Mouse (Mus musculus) myocyte (in vitro differentiated cells): ENCODE data around the gene Cdh6.

Experiments used
- CEBPB ChIP-seq: IDR thresholded peaks from 2 replicates; pipeline ENCODE4 v1.6.1; 2011; ENCODE audit warnings: mild to moderate bottlenecking, moderate library complexity; ENCODE audit not compliant: poor library complexity, insufficient read depth, severe bottlenecking
- E2F4 ChIP-seq: IDR thresholded peaks from one replicate; pipeline ENCODE4 v1.6.1; 2011; ENCODE audit warnings: mild to moderate bottlenecking, control low read depth, moderate library complexity; ENCODE audit not compliant: insufficient read depth
- MYOD1 ChIP-seq, 3 experiments: IDR thresholded peaks; one replicate each; pipeline ENCODE4 v1.6.1; 2011; ENCODE audit warnings: control low read depth in 2 of 3, low read depth in 2 of 3, mild to moderate bottlenecking in 2 of 3, moderate library complexity in 1 of 3; ENCODE audit not compliant: insufficient read length in 2 of 3, control insufficient read depth in 1 of 3
- POLR2A ChIP-seq: IDR thresholded peaks from one replicate; pipeline ENCODE4 v1.6.1; 2011; ENCODE audit warnings: low read depth, mild to moderate bottlenecking, control low read depth, moderate library complexity; ENCODE audit not compliant: insufficient read length
- POLR2AphosphoS2 ChIP-seq: IDR thresholded peaks from one replicate; pipeline ENCODE4 v1.6.1; 2011; ENCODE audit warnings: low read depth, control low read depth; ENCODE audit not compliant: insufficient read length
- SRF ChIP-seq: IDR thresholded peaks from one replicate; pipeline ENCODE4 v1.6.1; 2011; ENCODE audit warnings: low read depth; ENCODE audit not compliant: control insufficient read depth, insufficient read length
- TCF12 ChIP-seq: IDR thresholded peaks from one replicate; pipeline ENCODE4 v1.6.1; 2011; ENCODE audit warnings: mild to moderate bottlenecking, control low read depth; ENCODE audit not compliant: poor library complexity, insufficient read depth, severe bottlenecking

DNA sequence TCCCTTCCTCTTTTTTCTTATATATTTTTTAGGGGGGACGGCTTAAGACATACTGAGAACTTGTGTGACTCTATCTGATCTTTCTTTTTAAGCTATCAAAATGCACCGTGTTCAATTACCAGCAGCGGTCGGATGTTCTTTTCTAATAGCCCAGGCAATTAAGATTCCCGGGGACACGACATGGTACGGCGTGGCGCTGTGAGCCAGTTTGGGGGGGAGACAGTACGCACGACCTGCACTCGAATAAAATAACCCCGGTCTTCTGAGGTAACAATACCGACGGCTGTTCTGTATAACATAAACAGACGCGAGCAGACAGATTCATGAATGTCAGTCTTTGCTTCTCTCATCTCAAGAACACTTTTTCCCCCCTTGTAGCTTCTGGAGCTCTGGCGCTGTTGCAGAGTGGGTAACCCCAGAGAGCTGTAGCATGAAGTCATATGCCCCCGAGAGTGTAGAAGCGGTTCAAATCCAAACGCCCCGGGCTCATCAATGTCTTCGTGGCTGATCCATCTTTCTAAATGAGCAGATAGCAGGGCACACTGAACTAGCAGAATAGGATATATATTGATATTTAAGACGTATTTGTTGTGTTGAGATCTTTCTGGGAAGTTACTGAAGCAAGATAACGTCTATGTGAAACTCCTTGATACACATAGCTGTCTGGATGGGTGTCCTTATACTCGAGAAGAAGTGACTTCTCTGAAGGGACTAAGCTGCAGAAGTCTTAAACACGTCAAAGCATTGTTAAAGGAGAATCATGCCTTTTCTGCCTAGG lies 554 bp upstream of the Cdh6 start:
- TF ChIP-seq POLR2A = no peak
- no peak for TF ChIP-seq TCF12
- no peak for TF ChIP-seq SRF
- TF ChIP-seq E2F4 = no peak
- no peak for TF ChIP-seq CEBPB
- TF ChIP-seq POLR2AphosphoS2 = no peak
- no peak for TF ChIP-seq MYOD1 (IDR thresholded peaks at IDR 0.05; ENCODE audit: control insufficient read depth in 1 of 3, insufficient read length in 2 of 3, low read depth in 2 of 3)
